11 mouse cellular contexts compared by ENCODE assay signal in the genomic region with DNA sequence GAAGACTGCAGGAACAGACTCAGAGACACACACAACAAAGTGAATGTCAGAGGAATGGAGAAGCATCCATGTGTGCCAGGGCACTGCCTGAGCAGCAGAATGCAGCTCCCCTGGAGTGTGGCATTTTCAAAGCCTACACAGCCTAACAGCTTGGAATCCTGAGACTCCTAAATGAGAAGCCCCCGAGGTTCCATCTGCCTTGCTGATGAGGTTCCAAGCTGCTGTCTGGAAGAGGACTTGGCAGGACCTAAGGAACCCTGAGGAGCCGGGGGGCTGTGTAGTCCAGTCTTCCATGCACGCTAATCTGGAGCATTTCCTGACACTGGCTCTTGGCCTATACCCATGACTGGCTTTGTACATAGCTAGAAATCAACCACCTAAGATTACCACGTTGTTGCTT.
DNase-seq lines count a peak whose midpoint lies in the region; ATAC-seq lines count a peak whose summit lies in the region.
"Had no signal": no experiment of that assay in that cellular context is flagged by ENCODE, and none has a peak within 500 bp of the region (broad histone marks: within the 10 kb centered on the region; RNA-seq: fewer than 3 reads in every experiment).

No protein-coding gene starts in this region.

- ATAC-seq in inflammation-experienced regulatory T-cells, adult 6 months = no peak
- ATAC-seq: forebrain, embryonic 16.5 days; intestine, postnatal 0 days had no signal

- peak; percentile 22 to 23 for DNase-seq in left cerebral cortex, postnatal 10 days (ENCODE audit: extremely low spot score in 1 of 2, low spot score in 2 of 2)
- DNase-seq in left cerebral cortex, adult 11 months (ENCODE audit: low spot score) = no peak
- DNase-seq in cerebellum, adult 9-10 months = peak; percentile 94
- DNase-seq in layer of hippocampus, adult 9-11 months = peak; percentile 64
- peak; percentile 8 for DNase-seq in right cerebral cortex, postnatal 4 days
- DNase-seq in thymus, postnatal 0 days (ENCODE audit: low spot score) = no peak
- DNase-seq in urinary bladder, postnatal 14 days (ENCODE audit: low spot score) = no peak
- DNase-seq: heart, postnatal 10 days had no signal

- intact Hi-C loops in left cerebral cortex, postnatal 10 days (cut with DNase I) = no loop called here

Comparison
In these comparisons a context has a peak if more than half of its experiments do, and no peak if none do; other contexts are left out.
1. DNase-seq: peak in left cerebral cortex, postnatal 10 days (2 of 2), cerebellum, adult 9-10 months (single experiment), layer of hippocampus, adult 9-11 months (single experiment) and right cerebral cortex, postnatal 4 days (single experiment); none in left cerebral cortex, adult 11 months (single experiment), thymus, postnatal 0 days (single experiment) and urinary bladder, postnatal 14 days (single experiment).